Mouse (Mus musculus) A20 (cell line): ENCODE measurements around the gene Ly6g6f.

Source experiments
- DNase-seq: peaks from one replicate; pipeline ENCODE4 v3.0.0-alpha.2; 2011; ENCODE audit warnings: low read depth, low spot score

The Ly6g6f gene

GRCm38 (mm10) chr17:35105740-35106389 is 20.5 kb upstream of the Ly6g6f start:
- peak; percentile 58 for DNase-seq

DNA sequence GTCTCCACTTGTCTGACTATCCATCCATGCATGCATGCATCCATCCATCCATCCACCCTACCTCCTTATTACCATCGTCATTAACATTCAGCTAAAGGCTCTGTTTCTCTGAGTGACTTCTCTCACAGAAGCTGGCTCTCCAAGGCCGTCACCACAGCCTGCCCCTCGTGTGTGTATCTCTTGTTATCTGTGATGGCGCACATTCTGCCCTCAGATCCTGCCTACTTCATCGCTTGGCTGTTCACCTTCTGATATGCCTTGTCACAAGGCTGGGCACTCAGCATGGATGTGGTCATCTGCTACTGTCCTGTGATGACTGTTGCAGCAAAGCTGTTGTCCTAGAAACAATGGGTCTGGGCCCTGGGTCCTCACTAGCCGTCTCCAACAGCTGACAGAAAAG is 19.3 kb upstream of the Ly6g6f start:
- no peak for DNase-seq

GRCm38 (mm10) chr17:35104079-35104478 is 18.7 kb upstream of the Ly6g6f start:
- DNase-seq, result no peak

DNA sequence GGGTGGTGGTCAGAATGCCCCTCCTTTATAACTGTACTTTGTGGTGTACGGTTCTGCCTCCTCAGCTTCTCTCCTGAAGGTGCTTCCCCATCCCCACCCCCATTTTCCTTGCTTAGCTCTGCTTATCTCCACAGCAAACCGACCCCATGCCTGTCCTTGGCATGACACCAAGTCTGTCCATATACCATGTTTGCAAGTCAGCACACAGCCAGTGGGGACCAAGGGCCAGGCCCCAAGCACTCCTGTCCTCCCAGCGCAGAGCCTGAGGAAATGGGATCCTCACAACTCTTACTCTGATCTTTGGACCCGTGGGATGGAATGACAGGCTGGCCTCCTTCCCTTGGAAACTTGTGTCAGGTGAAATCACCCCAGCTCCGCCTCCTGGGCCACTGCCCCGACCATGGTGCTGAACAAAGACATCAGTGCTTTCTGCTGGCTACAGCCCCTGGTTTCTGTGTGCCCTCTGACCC is 17.8 kb upstream of the Ly6g6f start:
- no peak for DNase-seq

DNA sequence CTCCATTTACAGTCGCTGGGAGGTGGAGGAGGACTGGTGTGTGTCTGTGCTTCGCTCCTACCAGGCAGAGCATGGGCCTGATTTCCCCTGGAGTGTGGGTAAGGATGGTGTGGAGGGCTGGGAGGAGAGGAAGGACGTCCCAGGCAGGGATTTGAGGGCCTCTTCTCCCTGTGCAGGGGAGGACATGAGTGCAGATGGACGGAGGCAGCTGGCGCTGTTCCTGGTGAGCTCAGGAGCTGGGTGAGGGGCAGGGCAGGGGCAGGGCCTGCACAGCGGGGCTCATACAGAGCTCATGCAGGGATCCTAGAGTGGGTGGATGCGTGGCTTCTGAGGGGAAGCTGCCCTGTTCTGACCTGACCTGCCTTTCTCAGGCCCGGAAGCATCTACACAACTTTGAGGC is 16.9 kb upstream of the Ly6g6f start:
- no peak for DNase-seq

DNA sequence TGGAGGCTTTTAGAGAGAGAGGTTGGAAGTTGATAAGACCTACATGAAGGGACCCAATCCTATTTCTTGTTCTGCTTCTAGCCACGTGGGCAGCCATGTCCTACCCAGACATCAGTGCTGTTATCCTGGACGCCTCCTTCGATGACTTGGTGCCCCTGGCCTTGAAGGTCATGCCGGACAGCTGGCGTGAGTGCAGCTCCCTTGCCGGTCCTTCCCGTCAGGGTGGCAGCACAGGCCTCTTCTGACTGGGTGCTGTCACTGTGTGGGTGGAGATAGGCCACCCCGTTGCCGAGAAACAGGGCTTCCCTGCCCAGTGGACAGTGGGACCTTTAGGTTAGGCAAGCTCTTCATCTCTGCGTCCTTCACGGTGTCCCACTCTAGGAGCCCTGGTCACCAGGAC is 15.8 kb upstream of the Ly6g6f start:
- DNase-seq, result no peak

DNA sequence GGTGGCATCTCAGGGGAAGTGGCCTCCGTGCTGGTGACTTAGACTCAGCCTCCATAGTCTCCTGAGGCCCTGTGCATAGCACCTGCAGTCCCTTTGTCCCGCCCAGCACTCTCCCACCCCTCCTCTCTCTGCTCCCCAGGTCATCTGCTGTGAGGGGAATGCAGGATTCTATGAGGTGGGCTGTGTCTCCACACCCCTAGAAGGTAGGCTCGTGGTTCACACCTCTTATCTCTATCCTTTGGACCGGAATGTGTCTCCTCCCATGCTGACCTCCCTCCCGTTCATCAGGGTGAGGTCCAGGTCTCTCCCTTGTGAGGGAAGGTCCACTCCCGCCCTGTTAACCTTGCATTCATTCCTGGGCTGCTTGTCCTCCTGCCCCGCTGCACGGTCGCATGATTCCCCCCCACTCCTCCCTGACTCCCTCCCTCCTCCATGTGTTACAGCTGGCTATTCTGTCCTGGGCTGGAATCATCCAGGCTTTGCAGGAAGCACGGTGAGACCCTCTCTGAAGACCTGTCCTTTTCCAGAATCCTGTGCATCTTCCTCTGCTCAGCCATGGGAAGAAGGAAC is 14.9 kb upstream of the Ly6g6f start:
- DNase-seq, result no peak

GRCm38 (mm10) chr17:35097164-35097655 is 11.8 kb upstream of the Ly6g6f start:
- no peak for DNase-seq

GRCm38 (mm10) chr17:35096597-35096996 is 11.2 kb upstream of the Ly6g6f start:
- DNase-seq, result no peak

DNA sequence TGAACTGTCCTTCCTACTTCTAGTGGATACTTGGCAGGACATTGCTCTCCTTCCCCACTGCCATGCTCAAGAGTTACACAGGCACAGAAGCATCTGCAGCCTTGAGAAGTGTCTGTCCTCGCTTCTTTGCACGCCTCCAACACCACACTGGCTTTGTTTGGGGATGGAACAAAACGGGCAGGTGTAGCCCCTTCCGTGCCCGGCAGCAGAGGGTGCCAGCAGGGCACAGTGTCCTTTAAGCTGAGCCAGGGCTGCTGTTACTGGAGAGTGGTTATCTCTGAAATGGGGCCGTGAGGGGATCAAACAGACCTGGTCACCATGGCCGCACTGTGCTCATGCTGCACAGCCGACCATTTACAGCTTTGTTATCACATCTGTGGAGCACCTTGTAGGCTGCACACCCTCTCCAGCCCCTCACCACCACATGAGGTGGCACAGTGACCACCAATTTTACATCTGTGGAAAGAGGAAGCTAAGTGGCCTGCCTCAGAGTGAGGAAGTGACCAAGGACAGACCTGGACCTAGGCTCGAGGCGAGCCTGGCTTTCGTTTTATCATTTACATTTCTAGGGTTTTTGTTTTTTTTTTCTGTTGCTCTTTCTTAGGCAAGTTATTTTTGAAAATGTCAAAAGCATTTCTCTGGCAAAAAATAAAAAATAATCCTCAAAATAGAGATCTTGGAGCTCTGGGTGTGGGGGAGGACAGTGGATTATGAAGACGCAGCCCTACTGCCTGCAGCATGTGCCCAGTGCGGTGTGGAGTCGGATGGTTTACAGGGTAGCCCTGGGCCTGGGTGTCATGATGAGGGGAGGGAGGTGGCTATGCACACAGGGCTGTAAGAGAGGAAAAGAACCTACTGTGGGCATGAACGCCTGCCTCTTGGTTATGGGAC is 9.3 kb upstream of the Ly6g6f start:
- no peak for DNase-seq

DNA sequence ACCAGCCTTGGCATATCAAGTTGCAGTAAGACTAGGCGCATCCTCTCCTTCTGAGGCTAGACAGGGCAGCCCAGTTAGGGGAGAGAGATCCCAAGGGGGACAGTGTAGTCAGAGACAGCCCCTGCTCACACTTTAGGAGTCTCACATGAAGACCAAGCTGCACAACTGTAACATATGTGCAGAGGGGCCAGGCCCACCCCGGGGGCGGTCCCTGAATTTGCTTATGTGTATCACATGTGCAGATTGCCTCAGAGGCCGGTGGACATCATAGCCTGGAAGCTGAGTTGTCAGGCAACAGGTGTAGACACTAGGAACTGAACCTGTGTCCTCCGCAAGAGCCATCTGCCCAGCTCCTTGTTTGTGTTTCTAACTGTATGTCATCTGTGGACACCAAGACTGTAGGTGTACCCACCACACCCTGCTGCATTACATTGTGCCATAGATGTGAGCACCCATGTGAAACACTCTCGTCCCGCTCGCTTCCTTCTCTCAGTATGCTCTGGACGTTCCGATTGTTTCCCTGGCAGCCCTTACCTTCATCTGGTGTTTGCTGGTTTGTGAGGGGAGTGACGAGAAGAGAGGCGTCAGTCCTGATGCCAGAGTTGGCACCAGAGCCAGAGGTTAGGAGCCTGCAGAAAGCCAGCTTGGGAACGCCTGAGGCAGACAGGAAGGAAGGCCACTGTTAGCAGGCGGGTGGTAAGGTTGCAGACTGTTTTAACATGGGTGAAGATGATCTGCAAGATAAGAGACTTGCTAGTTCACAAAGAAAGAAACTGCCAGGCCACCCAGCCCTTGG is 7.2 kb upstream of the Ly6g6f start:
- no peak for DNase-seq

GRCm38 (mm10) chr17:35090166-35090932 is 4.9 kb upstream of the Ly6g6f start:
- peak; percentile 23 for DNase-seq

GRCm38 (mm10) chr17:35088825-35089644 is 3.6 kb upstream of the Ly6g6f start, which contains the start of gene Abhd16a:
Gene Abhd16a, plus strand, starts transcription at chr17:35089263.
- peak; percentile 98 for DNase-seq

DNA sequence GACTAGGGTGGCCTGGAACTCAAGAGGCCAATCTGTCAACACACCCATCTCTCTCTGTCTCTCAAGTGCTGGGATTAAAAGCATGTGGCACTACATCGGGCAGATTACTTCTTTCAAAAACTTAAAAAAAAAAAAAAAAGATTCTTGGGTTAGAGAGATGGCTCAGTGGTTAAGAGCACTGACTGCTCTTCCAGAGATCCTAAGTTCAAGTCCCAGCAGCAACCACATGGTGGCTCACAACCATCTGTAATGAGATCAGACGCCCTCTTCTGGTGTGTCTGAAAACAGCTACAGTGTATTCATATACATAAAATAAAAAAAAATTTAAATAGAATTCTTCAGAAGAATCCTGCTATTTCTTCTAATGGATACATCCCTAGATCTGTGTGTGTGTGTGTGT is 2.7 kb upstream of the Ly6g6f start:
- peak; percentile 45 for DNase-seq

GRCm38 (mm10) chr17:35083929-35084497 is 1.4 kb downstream of the Ly6g6f start:
- DNase-seq, result peak; percentile 11

DNA sequence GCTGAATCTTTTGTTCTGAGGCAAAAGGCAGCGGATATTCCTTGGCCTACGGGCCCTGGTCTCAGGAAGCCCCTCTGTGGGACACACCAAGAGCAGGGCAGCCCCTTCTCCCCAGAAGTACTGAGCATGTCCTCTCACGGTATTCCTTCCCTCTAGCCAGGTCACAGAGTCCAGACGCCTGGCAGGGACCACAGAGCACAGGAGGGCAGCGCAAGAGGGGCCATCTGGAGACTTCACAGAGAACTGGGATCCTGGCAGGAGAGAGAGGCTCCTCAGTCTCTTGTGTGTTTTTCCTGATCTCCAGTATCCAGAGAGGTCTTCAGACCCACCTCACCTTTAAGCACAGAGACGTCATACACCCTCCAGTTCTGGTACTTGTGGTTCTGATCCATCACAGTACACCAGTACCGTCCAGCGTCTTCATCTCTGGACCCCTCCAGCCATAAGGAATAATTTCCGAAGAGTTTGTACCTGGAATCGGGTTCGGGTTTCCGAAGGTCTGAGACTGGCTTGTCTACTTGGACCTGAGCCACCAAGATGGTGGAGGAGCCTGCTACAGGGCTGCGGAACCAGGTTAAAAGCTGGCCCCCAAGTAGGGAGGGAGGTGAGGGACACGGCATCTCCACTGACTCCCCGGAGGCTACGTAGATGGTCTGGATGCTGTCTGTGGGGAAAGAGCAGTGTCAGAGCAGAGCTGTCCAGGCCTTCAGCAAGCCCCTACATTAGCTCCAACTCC is 2.4 kb downstream of the Ly6g6f start:
- no peak for DNase-seq

- no peak for DNase-seq
Observed at GRCm38 (mm10) chr17:35080710-35081109, 4.7 kb downstream of the Ly6g6f start.

DNA sequence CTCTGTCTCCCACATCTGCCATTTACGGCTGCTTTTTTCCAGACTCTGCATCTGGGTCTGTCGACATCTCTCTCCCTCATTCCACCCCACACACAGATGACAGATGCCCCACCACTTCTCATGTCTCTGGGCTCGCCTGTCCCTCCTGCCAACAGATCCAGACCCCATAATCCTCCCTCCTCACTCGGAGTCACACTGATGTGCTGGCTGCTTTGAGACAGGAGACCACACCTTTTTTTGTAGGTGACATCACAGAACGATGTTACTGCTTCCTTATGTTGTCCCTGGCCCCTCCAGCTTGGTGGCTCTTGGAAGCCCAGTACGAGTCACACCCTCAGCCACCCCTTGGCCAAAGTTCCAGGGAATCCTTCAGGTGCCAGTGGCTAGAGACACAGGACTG is 5.2 kb downstream of the Ly6g6f start:
- no peak for DNase-seq

DNA sequence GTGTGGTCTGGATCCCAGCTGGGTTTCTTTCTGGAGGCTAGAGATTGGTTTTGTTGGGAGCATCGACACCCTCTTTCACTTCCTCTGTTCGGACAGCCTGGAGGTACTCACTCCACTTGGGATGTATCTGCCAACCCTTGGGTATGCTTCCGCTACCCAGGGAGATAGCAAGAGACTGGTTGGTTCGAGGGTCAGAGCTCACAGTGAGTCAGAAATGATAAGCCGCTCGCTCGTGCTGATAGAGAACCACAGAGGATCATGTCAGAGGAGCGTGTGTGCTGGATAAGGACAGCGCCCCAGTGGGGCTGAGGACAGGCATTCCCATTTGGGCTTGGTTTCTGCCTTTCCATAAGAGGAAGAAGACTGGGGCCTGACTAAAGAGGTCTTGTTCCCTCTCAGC is 5.6 kb downstream of the Ly6g6f start:
- DNase-seq, result no peak
